Mouse (Mus musculus) CD4-positive helper T cell, adult 2 months (primary cell): Measurements from ENCODE around the gene Gde1.

Experiments
- DNase-seq: peaks from one replicate; pipeline ENCODE4 v3.0.0-alpha.2; 2012; ENCODE audit warnings: low read depth, missing footprints, low spot score

Gene Gde1

GRCm38 (mm10) chr7:118705101-118705961, at the start of gene Gde1:
Gde1 (minus strand) TSS chr7:118705778.
- DNase-seq = peak; percentile 86

GRCm38 (mm10) chr7:118751625-118752024, 46.0 kb upstream of the Gde1 start:
- no peak for DNase-seq

GRCm38 (mm10) chr7:118749706-118750105, 44.1 kb upstream of the Gde1 start:
- DNase-seq = no peak

GRCm38 (mm10) chr7:118747891-118748672, 42.5 kb upstream of the Gde1 start:
- no peak for DNase-seq

- DNase-seq = no peak
Observed at GRCm38 (mm10) chr7:118744766-118745165, 39.2 kb upstream of the Gde1 start.

- DNase-seq = no peak
Observed at GRCm38 (mm10) chr7:118742278-118742677, 36.7 kb upstream of the Gde1 start.

- peak; percentile 95 for DNase-seq
Observed at GRCm38 (mm10) chr7:118740532-118741338, 35.2 kb upstream of the Gde1 start.

- peak; percentile 90 for DNase-seq
Observed at GRCm38 (mm10) chr7:118739975-118740531, 34.5 kb upstream of the Gde1 start, which contains the start of gene Vps35l. Vps35l (plus strand) TSS chr7:118740226.

- DNase-seq = no peak
Observed at GRCm38 (mm10) chr7:118738730-118739129, 33.2 kb upstream of the Gde1 start.

- DNase-seq = peak; percentile 41
Observed at GRCm38 (mm10) chr7:118733225-118733624, 27.6 kb upstream of the Gde1 start.

GRCm38 (mm10) chr7:118731781-118732180, 26.2 kb upstream of the Gde1 start:
- DNase-seq = no peak

- no peak for DNase-seq
Observed at GRCm38 (mm10) chr7:118728846-118729587, 23.4 kb upstream of the Gde1 start.

- no peak for DNase-seq
Observed at GRCm38 (mm10) chr7:118725459-118725858, 19.9 kb upstream of the Gde1 start.

GRCm38 (mm10) chr7:118723927-118724326, 18.3 kb upstream of the Gde1 start:
- no peak for DNase-seq

- no peak for DNase-seq
Observed at GRCm38 (mm10) chr7:118718066-118718465, 12.5 kb upstream of the Gde1 start.

- no peak for DNase-seq
Observed at GRCm38 (mm10) chr7:118714873-118715272, 9.3 kb upstream of the Gde1 start.

- peak; percentile 96 for DNase-seq
Observed at GRCm38 (mm10) chr7:118712228-118713173, 6.9 kb upstream of the Gde1 start, which contains the start of gene Ccp110. Ccp110 (plus strand) TSS chr7:118712552.

- DNase-seq = no peak
Observed at GRCm38 (mm10) chr7:118710776-118711175, 5.2 kb upstream of the Gde1 start.

- DNase-seq = no peak
Observed at GRCm38 (mm10) chr7:118708002-118708401, 2.4 kb upstream of the Gde1 start.
